Mouse (Mus musculus): Measurements from ENCODE around the gene Eif2b5.

GRCm38 (mm10) chr16:20548096-20548948 lies 49.7 kb downstream of the Eif2b5 start, which contains the start of gene Abcf3:
- TF ChIP-seq CTCF (IDR thresholded peaks at IDR 0.05; ENCODE audit: low read depth, low read length) (no peak), POLR2A (IDR thresholded peaks at IDR 0.05; ENCODE audit: insufficient read depth, low read length) (peak; percentile 44), EP300 (IDR thresholded peaks at IDR 0.05; ENCODE audit: insufficient read depth, low read depth, low read length) (peak; percentile 48; the same call in 1 of the 2 replicates)
